Mouse (Mus musculus) kidney, adult 2 months (tissue): ENCODE measurements at regions not wholly inside any gene's neighbourhood (a gene's known extent, or its start where the extent isn't known, plus 50 kb on each side); places are given as distances from the start of the nearest gene placed in this dataset.
A peak's percentile ranks its signal among the peaks of the same experiment; 100 is the strongest.
"Not testable (repeated sequence)": the region's sequence is repeated elsewhere in the genome, so short reads cannot be mapped to it uniquely, and the experiment has no call there.

Source experiments
- DNase-seq: peaks from one replicate; pipeline ENCODE4 v3.0.0; 2021
- H3K27ac ChIP-seq: fragments of 200-500 bp; 2 replicates; pipeline ENCODE4 v1.5.1; 2012; ENCODE audit warnings: low read depth, low read length, control low read depth, inconsistent platforms; ENCODE audit not compliant: insufficient read depth
- H3K27me3 ChIP-seq: fragments of 200-500 bp; replicated peaks from 2 replicates; pipeline ENCODE4 v1.6.1; 2012; ENCODE audit warnings: mild to moderate bottlenecking, moderate library complexity, low read length, inconsistent platforms; ENCODE audit not compliant: control insufficient read depth, insufficient read depth
- H3K36me3 ChIP-seq: fragments of 200-500 bp; 2 replicates; pipeline ENCODE4 v1.6.1; 2012; ENCODE audit warnings: mild to moderate bottlenecking, moderate library complexity, low read length, inconsistent platforms; ENCODE audit not compliant: control insufficient read depth, insufficient read depth
- H3K4me1 ChIP-seq: fragments of 200-500 bp; 2 replicates; pipeline ENCODE4 v1.6.1; 2011; ENCODE audit warnings: low read length; ENCODE audit not compliant: control insufficient read depth, insufficient read depth
- H3K4me3 ChIP-seq: fragments of 200-500 bp; 2 replicates; pipeline ENCODE4 v1.5.1; 2011; ENCODE audit warnings: mild to moderate bottlenecking, low read depth, low read length, control low read depth; ENCODE audit not compliant: insufficient read depth
- CTCF ChIP-seq: fragments of 200-500 bp; conservative IDR thresholded peaks from 2 replicates; pipeline ENCODE4 v1.5.1; 2011; ENCODE audit warnings: low read depth, mild to moderate bottlenecking, control low read depth, low read length, moderate library complexity, mixed read lengths; ENCODE audit not compliant: insufficient read depth, insufficient read length
- POLR2A ChIP-seq: fragments of 200-500 bp; IDR thresholded peaks from one replicate; pipeline ENCODE4 v1.6.1; 2011; ENCODE audit warnings: low read depth, low read length, control low read depth
- WGBS: fragments of 180-500 bp; shearing (Covaris S2); methylation state at CpG from one replicate; pipeline ENCODE4 v1.1.7; 2018; 5-methylcytosine and 5-hydroxymethylcytosine counted together

DNA sequence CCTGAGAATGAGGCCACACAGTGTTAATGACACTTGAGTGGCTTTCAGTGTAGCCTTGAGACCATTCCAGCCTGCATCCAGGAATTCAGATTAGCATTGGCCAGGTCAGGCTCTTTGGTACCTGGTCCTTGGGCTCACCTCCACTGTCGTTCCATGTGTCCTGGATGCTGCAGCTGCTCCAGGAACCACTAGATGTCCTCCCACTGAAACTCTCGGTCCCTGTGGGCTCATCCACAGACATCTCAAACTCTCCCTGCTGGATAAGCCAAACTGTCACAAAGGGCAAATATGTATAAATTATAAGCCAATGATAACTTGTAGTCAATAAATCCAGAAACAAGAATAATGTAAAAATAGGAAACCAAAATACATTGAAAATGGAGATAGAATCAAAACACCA lies 67.7 kb upstream of the Gm7358 start:
- not testable (repeated sequence) for H3K27ac ChIP-seq, H3K27me3 ChIP-seq, H3K4me3 ChIP-seq, H3K36me3 ChIP-seq, H3K4me1 ChIP-seq
- WGBS, result 19% methylated on average over 2 of the region's 2 CpGs
- peak; percentile 14 for DNase-seq
- TF ChIP-seq CTCF, result peak; percentile 50

DNA sequence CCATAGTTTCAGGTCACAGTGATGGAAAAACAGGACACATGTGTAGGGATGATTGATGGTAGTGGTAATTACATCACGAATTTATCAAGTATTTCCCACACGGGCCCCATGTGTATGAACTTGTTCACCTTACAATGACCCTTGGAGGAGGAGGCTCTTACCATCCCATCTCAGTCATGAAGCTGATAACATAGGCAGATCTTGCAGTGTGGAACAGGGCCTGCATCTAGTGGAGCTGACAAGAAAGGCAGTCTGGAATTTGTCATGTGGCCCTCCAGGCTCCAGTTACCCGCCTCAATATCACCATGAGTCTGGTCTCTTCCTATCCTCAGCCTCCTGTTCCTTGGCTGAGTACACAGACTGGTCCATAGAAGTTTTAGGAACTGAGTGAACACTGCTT lies 59.5 kb upstream of the Gm7358 start:
- Histone ChIP-seq H3K4me3 (no peak overlapping the region), H3K27me3 (no peaks in the 10 kb centered on the region), H3K4me1 (no peaks in the 10 kb centered on the region), H3K36me3 (no peaks in the 10 kb centered on the region), H3K27ac (no peak overlapping the region)
- WGBS, result 69% methylated on average over 3 of the region's 3 CpGs
- DNase-seq, result no peak
- no peak for TF ChIP-seq POLR2A
- TF ChIP-seq CTCF, result no peak

DNA sequence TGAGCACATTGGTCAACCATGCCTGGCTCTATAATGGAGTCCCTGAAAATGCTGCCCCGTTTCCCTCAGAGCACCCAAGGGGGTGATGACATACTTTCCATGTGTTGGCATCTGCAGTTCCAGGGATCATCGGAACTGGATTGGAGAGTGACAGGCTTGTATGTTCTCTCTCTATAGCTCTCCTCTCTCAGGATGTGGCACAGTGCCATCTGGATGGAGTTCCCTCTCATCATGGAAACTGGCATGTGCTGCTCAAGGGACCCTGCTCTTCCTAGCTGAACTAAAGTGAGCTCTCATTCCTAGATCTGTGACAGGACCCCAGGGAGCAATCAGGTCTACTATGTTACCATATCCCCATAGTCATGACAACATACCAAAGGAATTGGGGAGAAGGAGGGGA lies 56.9 kb upstream of the Gm7358 start:
- Histone ChIP-seq H3K4me1 (no peaks in the 10 kb centered on the region), H3K36me3 (no peaks in the 10 kb centered on the region), H3K27me3 (no peaks in the 10 kb centered on the region), H3K27ac (no peak overlapping the region), H3K4me3 (no peak overlapping the region)
- TF ChIP-seq CTCF (no peak), POLR2A (no peak)
- WGBS, result 90% methylated on average over 2 of the region's 2 CpGs
- no peak for DNase-seq

DNA sequence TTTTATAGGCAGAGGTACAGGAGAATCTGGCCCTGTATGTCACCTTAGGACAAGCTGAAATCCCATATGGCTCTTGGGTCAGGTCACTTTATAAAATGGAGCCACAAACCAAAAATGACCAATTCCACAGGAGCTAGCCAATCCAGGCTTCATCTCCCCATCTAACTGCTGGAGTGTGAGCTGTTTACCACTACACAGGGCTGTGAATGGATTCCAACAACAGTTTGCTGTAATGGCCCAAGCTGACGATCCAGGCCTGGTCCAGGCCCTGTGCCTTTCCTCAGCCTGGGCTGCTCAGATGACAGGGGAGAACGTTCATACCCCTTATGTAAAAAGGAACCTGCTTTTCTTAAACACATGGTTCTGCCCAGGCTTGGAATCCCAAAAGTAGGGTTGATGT lies 55.5 kb upstream of the Gm7358 start:
- TF ChIP-seq POLR2A (no peak), CTCF (no peak)
- no peak overlapping the region for H3K4me3 ChIP-seq
- H3K27ac ChIP-seq, result no peak overlapping the region
- no peaks in the 10 kb centered on the region for H3K4me1 ChIP-seq
- 63% methylated on average over 2 of the region's 2 CpGs for WGBS
- H3K36me3 ChIP-seq, result no peaks in the 10 kb centered on the region
- no peak for DNase-seq
- H3K27me3 ChIP-seq, result no peaks in the 10 kb centered on the region

DNA sequence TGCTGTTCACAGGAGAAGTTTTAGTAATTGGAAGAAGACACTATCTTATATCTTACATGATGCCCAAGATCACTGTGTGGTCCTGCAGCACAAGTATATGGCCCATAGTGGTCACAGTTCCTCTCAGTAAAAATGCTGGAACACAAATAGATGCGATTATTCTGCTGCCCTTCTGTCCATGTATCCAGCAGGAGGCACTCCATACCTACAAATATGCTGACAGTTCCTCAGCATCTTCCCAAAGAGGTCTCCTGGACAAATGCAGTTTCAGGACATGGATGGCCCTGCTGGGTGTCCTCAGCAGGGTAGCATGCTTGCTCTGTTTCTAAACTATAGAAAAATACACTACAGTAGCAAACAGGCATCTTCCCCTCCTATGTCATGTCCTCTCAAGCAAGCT lies 52.4 kb upstream of the Gm7358 start:
- DNase-seq, result peak; percentile 36
- not testable (repeated sequence) for H3K27me3 ChIP-seq, H3K36me3 ChIP-seq, H3K4me1 ChIP-seq, H3K27ac ChIP-seq, H3K4me3 ChIP-seq
- WGBS, result 9% methylated on average over 1 of the region's 1 CpGs
- peak; percentile 31; the same call in 1 of the 2 replicates for TF ChIP-seq CTCF
